Mouse (Mus musculus) adrenal gland, postnatal 14 days (tissue): ENCODE data around the gene Dbx2. TPM values are rescaled to one million over a fixed set of nuclear protein-coding genes. Genes with fewer than 3 reads are reported as not detected.

Experiments
- DNase-seq: peaks from one replicate; pipeline ENCODE4 v3.0.0; 2021; ENCODE audit warnings: mixed read lengths
- total RNA-seq: library from RNA; stranded (reverse); gene quantifications from 2 replicates; pipeline ENCODE4 v1.2.3, GENCODE M21; 2021

Gene Dbx2
- total RNA-seq, 1 experiment from 2014 or later = 0.56 TPM

- DNase-seq = no peak
These were observed 33.0 kb downstream of the Dbx2 start for GRCm38 (mm10) chr15:95622797-95623196.

GRCm38 (mm10) chr15:95612600-95612999 lies 43.2 kb downstream of the Dbx2 start:
- DNase-seq = no peak

GRCm38 (mm10) chr15:95601179-95601578 lies 54.6 kb downstream of the Dbx2 start:
- DNase-seq = no peak

GRCm38 (mm10) chr15:95598630-95599029 lies 57.1 kb downstream of the Dbx2 start:
- peak; percentile 15 for DNase-seq

- DNase-seq = no peak
These were observed 68.9 kb downstream of the Dbx2 start for GRCm38 (mm10) chr15:95586906-95587305.

DNA sequence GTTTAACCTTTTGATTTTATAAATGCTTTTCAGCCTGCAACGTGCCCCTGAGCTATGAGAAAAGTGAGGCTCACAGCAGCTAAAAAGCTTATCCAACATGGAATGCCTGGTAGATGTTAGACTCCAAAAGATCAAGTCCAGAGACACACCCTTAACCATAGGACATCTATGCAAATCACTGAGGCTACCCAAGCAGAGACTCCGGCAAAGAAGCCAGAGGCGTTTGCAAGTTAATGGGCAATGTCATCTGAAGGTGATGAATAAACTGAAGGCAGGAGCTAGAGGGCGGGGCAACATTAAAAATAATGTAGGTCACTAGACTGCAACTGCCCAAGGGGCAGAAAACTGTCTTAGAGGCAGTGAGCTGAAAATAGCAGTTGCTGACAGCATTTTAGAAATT lies 70.9 kb downstream of the Dbx2 start:
- DNase-seq = no peak

DNA sequence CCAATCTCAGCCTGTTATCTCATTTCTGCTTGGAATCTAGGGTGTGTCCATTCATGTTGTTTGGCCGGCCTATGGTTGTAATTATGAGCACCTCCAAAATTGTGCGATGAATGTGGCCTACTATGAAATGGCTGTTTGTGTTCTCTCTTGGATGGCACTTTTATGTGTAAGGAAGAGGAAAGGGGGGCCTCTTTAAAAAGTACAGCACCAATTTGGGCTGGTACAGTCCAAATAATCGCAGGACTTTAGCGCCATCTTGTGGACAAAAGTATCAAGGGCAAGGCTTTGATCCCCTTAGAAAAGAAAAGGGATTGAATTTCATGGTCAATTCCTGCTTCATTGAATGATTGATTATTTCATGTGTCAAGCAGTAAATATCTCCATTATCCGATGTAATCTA lies 81.1 kb downstream of the Dbx2 start:
- peak; percentile 73 for DNase-seq

Other genes starting within 250 kb of the Dbx2 start
- 2.7 and 4.1 TPM in 2 replicates for gene Nell2, start 127.4 kb downstream of the Dbx2 start, total RNA-seq
- gene Ano6, start 134.9 kb upstream of the Dbx2 start, total RNA-seq = 57.2 and 69.4 TPM in 2 replicates